Mouse (Mus musculus): ENCODE measurements around the gene Myom3.
"Not testable (repeated sequence)": the region's sequence is repeated elsewhere in the genome, so short reads cannot be mapped to it uniquely, and the experiment has no call there.

Myom3 gene

DNA sequence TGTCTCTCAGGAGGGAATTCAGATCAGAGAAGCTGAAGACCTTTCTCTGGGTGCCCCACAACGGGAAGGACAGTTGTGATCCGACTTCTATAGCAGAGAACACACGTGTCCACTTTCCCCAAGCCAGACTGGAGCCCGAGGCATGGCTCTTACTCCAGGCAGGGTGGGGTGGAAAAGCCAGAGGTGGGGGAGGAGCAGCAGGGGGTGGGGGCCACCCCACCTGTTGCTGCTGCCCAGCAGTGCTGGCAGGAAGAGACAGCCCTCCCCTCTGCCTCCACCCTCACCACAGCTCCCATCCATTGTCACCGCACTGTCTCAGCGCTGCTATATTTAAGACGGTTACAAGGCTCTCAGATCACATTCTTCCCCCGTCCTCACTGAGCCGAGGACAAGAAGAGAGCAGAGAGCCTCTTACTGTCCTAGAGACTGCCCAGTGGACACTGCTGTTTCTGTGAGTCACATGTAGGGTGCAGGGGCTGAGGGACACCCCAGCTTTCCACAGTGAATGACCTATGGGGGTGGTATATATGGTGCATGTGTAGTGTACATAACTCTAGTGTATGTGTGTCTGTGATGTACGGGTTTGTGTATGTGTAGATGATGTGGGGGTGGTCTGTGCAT lies at the start of gene Myom3:
Myom3 (plus strand) TSS at position 360 of the 621 bp plus-strand sequence.
- no peak for DNase-seq

DNA sequence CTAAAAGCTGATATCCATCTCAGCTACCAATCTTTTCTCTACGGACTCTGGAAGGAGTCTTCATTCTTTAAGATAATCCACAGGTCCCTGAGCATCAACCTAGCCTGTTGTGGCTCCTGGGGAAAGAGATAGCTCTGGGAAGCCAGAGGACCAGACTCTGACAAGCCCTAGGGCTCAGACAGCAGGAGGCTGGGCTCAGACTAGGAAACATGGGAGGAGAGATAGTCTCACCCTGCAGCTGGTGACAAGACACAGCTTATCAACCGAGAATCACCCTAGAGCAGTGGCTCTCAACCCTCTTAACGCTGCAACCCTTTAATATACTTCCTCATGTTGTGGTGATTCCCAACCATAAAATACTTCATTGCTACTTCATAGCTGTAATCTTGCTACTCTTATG lies 49.1 kb upstream of the Myom3 start:
- DNase-seq: no peak

DNA sequence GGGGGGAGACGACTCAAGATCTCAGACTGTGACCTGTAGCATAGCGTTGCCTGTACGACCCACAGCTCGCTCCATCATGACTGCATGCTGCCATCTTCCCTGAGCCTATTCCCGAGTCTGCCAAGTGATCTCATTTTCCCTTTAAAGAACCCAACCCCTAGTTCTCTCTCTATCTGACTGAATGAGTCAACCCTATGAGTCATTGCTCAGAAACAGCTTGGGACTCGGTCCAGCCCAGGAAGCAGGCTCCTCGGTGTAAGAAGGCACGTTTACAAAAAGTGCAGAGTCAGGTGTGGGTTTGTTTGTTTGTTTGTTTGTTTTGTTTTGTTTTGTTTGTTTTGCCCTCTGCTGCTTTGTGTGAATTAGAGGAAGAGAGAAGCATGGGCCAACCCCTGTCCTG lies 44.7 kb upstream of the Myom3 start:
- DNase-seq: no peak

DNA sequence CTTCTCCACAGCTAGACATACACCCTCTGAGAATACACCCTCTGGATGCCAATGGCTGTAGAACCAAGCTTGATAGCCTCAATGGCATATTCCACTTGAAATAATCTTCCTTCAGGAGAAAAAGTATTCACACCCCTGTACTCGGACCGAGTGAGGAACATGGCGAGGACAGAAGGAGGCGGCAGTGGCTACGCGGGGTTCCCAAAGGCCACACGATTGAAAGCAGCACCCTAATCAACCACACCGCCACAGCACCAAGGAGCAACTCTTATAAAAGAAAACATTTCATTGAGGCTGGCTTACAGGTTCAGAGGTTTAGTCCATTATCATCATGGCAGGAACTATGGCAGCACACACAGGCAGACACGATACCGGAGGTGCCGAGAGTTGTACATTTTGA lies 43.1 kb upstream of the Myom3 start:
- not testable (repeated sequence) for DNase-seq

DNA sequence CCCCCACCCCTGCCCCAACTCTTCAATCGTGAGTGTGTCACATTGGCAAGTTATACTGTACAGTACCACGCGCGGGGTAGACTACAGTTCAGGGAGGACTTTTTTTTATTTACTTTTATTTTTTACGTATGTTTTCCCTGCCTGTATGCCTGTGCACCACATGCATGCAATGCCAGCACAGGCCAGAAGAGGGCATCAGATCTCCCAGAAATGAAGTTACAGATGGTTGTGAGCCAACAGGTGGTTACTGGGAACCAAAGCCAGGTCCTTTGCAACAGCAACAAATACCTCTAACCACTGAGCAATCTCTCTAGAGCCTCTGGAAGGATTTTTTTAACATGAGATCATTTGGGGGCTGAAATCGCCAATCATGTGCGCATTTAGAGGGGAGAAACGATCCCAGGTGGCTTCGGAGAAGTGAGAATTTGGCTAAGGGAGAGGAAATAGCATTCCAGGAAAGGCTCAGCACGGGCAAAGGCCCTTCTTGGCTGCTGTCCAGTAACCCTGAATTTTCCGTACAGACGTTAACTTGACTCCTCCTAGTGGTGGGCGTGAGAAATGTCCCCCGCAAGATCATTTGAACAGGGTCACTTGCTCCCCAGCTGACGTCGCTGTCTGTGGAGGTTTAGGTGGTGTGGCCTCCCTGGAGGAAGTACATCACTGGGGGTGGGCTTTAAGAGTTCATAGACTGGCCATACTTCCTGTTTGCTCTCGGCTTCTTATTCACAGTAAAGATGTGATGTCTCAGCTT lies 36.8 kb upstream of the Myom3 start:
- DNase-seq: no peak

DNA sequence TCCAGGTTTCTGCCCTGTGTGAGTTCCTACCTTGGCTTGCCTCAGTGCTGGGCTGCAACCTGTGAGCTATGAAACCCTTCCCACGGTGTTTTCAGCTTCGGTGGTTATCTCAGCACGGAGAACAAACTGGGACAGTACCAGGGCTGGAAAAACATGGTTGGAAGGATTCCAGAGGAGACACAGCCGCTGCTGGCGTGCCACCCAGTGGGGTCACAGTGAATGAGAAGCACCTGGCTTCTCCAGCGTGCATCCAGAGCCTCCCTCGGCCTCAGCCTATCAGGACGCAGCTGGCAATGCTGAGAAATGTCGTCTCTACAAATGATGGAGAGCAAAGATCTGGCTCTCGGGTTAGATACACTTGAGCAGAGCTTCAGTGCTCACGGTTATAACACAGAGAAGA lies 33.1 kb upstream of the Myom3 start:
- DNase-seq: peak; percentile 9

DNA sequence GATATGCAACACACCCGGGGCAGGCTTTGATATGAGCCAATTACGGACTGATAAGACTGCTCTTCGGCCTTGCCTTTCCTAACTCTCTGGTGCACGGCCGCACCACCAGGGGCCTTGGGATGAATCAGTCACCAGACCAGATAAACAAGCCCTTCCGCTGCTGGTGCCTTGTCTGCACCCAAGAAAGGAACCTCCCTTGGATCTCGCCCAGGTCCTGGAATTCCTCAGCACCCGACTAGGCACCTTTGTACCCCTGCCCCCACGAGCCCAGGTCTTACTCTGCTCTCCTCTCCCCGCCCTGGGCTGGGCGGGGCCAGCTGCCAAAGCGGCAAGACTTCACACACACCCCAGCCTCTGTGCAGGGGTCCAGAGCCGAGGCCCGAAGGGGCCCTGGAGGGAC lies 31.7 kb upstream of the Myom3 start, which contains the start of gene Il22ra1:
Il22ra1 (plus strand) TSS at position 356 of the 400 bp plus-strand sequence.
- no peak for DNase-seq

DNA sequence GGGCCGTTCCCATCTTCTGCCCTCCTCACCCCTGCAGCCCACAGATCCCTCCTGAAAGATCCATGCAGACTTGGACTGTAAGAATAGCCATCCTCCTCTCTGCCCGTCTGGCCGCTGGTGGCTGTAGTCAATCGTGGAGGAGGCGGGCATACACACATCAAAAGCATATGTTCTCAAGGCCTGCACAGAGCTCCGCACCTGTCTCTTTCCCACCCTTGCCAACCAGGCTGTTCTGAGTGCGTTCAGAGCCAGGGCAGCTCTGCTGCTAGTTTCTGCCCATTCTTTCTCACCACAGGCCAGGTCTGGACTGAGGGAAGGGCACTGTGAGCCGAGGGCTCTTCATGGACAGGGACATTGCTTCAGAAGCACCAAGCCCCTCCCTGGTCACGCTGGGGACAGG lies 29.3 kb upstream of the Myom3 start:
- DNase-seq: peak; percentile 61

DNA sequence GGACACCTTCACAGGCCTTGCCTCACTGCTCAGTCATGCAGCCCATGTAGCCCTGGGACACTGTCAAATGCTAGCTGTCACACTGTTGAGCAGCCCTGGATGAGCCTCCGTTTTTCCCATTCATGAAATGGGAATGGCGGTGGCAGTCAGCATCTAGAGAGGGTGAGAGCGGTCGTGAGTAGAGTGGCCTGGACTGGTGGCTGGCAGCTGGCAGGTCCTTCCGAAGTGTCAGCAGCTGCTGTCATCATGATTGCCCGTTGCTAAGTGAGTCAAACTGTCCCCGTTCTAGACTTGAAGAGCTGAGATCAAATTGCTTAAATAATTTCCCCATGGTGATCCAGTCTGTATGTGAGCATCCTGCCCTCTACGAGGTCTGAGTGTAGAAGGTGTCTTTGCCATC lies 28.6 kb upstream of the Myom3 start:
- no peak for DNase-seq

DNA sequence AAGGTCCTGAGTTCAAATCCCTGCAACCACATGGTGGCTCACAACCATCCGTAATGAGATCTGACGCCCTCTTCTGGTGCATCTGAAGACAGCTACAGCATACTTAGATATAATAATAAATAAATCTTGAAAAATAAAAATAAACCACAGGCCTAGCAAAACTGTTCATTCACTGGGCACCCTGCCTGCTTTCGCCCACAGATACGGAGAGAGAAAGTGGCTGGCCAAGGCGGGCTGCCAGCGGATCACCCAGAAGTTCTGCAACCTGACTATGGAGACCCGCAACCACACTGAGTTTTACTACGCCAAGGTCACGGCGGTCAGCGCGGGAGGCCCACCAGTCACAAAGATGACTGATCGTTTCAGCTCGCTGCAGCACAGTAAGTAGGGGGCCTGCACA lies 25.6 kb upstream of the Myom3 start:
- no peak for DNase-seq

DNA sequence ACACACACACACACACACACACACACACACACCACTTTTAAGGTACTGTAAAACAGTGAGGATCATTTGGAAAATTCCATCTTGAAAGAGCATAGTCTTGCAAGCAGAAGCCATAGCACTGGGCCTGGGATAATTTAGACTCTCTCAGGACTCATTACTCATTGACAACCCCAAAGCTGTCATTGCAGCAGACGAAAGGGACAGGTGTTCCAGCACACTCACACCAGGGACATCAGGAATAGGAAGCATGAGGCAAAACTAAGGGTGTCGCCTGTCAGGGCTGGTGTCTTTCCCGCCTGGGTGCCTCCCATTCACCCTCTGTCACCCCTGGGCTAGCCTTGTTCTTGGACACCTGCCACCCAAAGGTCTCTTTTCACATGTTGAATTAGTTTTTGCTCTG lies 22.6 kb upstream of the Myom3 start:
- DNase-seq: no peak

DNA sequence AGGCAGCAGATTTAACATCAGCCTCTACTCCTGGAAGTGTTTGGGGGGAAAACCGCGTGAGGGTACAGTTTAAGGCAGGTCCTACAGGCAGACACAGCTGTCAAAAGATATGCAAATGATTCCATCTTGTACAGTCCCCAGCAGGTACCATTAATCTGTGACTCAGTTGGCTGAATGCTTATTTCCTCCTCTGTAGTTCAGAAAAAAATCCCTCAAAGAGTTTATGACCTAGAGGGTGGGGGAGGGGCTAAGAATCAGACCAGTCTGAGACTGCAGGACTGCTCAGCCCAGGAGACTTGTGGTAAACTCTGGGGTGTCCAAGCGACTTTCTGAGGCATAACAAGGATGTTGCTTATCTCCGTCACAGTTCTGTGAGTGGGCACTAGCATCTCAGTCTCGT lies 21.3 kb upstream of the Myom3 start:
- no peak for DNase-seq

DNA sequence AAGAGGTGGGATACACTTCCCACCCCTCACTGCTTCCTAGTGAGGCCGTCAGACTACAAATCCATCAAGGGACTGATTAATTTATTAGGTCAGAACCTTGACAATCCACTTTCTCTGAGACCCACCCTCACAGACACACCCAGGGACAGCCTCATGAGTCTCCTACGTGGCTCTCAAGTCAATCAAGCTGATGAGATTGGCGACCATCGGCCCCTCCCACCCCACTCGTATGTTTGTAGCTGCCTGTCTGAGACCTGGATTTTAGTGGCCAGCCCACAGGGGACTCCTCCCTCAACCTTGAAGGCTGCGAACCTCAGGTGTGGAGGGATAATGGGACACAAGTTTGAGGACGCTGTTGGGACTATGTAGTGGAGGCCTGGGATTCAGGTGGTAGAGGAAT lies 20.4 kb upstream of the Myom3 start:
- no peak for DNase-seq

DNA sequence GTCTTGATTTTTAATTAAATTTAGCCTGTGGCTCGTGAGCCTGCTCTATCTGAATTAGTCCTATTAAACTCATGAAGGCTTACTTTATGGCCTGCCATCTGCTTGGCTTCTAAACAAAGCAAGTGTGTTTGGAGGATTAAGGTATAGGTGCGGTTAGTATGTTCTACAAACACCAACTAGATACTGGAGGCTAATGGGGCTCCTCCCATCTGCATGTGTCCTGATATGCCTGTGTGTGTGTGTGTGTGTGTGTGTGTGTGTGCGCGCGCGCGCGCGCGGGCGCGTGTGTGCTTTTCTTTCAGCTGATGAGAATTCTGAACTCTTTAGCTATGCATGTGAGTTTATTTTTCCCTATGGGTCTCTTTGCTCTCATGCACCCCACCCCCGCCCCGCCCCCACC lies 19.8 kb upstream of the Myom3 start:
- DNase-seq: no peak

DNA sequence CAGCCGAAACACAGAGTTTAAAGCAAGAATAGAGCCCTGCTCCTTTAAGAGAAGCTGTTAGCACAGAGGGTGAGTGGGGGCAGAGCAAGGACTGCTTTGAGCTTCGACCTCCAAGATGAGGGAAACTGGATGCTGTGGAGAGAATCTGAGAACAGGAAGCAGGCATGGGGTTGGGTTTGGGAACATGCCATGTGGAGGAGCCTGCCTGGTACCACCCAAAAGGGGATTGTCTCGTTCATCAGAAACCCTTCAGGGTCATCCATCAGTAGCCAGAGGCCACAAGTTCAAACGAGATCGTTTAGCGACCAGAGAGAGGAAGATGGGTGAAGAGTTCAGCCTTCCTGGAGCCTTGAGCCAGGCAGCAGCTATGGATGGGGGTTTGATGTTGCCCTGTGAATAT lies 16.0 kb upstream of the Myom3 start:
- no peak for DNase-seq

DNA sequence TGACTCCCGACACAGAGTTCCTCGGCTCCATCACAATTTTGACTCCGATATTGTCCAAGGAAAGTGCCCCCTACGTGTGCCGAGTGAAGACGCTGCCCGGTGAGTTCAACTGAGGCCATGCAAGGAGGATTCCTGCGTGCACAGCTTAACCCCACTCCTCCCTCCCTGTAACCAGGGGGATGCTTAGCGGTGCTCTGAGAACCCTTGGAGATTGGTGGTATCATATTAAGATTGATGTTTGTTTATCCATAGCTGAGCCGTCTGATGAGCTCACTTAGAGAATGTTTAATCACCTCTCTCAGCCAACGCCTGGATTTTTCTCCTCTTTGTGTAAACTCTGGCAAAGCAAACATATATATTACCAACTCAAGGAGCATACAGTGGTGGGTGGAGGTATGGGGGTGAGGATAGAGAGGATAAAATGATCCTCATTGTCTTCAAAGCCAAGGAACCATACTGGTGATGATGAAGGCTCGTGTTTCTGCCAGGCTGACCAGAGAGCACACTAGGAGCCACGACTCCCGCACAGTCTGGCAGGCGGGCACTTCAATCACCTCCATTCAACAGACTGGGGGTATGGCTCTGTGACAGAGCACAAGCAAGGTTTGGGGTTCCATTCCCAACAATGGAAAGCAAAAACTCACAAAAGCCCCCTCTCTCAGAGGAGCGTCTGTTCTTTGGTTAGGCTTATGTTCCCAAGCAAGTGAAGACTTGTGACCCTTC lies 14.6 kb upstream of the Myom3 start:
- no peak for DNase-seq

DNA sequence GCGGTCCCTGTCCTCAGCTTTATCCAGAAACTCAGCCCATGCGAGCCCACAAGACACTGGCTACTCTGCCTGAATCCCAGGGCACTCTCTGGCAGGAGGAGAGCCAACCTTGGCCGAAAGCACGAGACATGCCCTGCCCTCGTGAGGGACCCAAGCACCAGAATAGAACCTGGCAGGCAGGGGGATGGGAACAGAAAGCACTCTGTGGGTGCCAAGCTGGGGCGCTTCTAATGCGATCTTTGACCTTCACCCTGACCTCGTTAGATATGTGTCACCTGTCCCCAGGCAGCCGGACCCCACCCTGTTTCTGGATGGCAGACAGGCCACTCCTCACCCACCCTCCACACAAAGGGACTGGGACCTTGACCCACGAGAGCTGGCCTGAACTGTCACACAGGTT lies 13.9 kb upstream of the Myom3 start:
- no peak for DNase-seq

DNA sequence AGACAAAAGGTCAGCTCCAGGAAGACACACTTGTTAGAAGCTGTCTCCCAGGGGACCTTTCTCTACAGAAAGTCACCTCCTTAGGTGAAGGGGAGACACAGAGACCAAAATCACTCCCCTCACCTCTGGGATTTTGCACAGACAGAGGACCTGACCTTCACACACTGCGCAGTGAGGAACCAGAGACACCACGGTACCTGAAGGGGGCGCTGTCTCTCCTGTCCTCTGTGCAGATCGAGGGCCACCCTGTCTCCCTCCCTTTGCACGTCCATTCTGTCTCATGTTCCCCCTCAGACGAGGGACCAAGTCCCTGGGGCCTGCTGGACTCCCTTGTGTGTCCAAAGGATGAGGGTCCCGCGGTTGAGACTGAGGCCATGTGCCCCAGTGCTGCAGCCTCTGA lies 8.6 kb upstream of the Myom3 start:
- no peak for DNase-seq

DNA sequence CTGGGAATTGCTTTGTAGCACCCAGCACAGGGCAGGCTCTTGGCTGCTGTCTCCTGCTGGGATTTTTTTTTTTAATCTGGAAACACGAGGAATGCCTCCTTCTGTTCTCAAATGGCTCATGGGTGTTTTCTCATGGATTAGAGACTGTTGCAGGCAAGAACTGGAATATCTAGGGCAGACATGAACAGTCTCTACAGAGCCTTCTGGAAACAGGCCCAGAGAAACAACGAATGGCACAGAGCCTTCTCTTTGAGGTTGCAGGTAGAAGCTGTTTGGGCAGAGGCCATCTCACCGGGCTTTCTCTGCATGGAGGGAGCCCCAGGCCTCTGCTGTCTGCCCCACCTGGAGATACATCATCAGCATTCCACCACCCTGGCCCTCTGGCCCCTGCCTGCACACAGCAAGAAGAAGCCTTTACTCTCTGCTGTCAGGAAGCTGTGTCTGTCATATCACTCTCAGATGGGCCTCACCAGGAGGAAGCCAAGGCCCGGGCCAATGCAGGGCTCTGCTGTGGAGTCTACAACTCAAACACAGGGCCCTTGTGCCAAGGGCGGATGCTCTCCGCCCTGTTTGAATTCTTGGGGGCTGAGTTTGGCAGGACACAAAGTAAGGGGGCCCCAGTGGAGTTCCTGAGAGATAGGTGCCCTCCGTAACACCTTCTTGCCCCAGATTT lies 7.3 kb upstream of the Myom3 start:
- DNase-seq: no peak

DNA sequence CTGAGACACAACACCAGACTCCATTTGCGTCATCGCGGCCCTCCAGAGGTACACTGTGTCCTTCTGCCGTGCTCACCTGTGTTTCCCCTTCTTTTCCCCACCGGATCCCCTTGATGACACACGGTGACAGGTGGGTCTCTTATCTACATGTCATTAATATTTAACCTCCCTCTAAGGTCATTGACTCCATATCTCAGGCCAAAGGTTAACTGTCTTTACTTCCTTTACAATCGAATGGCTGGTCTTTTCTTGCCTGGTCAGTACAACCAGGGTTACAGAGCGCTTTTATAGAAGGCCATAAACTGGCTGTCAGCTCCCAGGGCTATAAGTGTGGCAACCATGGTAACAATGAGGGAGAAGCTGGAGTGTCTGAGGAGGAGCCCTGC lies 6.7 kb upstream of the Myom3 start:
- DNase-seq: no peak

DNA sequence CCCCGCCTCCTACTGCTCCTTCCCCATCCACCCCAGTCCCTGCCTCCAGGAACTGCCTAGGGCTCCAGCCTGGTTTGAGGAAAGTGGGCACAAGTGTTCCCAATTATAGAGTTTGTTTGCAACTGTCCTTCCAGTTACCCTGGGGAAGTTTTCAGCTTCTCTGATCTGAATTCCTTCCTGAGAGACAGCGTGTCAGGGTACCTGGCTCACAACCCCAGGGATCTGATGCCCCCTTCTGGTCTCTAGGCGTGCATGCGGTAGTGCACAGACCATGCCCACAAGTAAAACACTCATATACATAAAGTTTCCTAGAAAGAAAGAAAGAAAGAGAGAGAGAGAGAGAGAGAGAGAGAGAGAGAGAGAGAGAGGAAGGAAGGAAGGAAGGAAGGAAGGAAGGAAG lies 1.2 kb upstream of the Myom3 start:
- no peak for DNase-seq

DNA sequence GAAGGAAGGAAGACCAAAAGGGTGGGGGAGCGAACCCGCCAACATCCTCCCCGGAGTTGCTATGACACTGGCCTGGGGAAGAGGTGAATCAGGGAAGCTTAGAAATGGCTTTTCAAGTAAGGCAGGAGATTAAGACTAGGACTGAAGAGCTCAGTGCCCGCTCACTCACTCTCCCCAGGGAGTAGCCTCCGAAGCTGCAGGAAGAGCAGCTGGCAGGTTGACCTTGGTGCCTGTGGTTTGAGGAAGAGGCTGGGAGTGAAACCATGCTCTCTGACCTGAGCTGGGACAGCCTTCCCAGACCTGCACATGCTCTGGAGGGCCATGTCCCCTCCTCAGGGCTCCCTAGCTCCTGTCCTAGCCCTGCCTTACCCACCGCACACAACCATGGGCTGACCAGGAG lies 690 bp upstream of the Myom3 start:
- DNase-seq: no peak

DNA sequence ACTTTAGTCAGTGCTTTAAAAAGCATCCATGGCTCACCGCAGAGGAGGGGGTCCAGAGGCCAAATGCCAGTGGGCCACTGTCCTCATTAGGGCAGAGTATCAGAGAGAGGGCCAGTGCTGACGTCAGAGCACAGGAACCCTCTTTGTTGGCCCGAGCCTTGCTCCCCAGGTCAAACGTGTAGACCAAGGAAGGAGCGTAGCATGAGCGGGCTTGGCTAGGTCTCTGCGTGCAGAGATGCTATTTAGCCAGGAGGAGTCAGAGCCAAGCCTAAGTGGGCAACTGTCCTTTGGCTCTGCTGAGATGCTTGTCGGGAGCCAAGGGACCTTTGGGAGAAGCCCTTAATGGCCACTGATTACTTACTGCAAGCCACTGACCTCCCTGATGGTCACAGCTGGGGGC lies 1.5 kb downstream of the Myom3 start:
- no peak for DNase-seq

DNA sequence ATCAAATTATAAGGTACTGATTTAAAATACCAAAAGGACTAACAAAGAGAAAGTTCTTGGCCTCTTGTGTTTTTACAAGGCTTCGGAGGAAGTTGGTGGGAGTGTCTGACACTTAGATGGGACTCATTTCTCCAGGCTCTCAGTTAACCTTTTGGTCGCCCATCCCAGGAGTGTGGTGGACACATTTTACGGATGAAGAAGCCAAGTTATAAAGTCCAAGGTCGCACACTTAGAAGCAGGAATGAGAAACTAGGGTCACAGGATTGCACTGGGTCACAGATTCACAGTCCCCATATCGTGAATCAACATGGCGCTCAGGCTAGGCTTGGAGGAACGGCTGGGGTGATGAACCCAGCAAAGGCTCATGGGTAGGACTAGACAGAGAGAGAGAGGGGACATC lies 2.1 kb downstream of the Myom3 start:
- no peak for DNase-seq
